Comparison of ENCODE assay signal across 8 mouse cellular contexts in the genomic region with DNA sequence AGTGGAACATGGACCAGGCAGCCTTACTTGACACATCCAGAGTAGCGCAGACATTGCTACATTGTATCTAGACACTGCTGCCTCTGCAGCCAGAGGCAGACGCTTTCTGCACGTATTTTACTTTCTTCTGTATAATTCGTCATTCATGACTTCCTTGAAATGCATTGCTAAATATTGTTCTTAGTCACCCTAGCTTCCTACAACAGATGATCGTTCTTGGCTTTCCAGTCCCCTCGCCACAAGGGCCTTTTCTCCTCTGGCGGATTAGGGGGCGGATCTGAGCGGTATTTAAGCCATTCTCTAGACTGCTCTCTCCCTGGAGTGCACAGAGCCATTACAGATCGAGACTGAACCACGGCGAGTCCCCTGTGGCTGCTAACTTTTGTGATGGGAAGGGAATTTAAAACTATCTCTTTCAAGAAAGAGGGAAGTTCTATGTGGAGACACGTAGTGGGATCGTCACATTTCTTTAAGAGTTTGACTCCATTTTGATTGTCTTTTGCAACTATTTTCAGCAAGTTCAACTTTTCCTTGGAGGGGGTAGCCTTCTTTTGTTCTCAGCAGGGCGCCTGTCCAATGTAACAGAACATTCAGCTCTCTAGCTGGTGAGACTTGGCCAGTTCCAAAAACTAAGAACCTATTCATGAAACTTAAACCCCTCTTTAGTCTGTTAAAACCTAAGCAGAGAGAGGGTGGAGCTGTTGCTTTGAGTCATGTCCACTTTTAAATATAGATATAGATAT. TPM values are rescaled to one million over a fixed set of nuclear protein-coding genes. Genes with fewer than 3 reads are reported as not detected.
A peak's percentile ranks its signal among the peaks of the same experiment; 100 is the strongest.
DNase-seq lines count a peak whose midpoint lies in the region; ATAC-seq and TF ChIP-seq lines count a peak whose summit lies in the region.
"Had no signal": no experiment of that assay in that cellular context is flagged by ENCODE, and none has a peak within 500 bp of the region (broad histone marks: within the 10 kb centered on the region; RNA-seq: fewer than 3 reads in every experiment).

No protein-coding gene starts in this region.

- no peak overlapping the region for H3K9ac ChIP-seq in liver, embryonic 12.5 days
- H3K9ac ChIP-seq in liver, embryonic 11.5 days (ENCODE audit: low read depth, low read length): no peak overlapping the region
- no peak overlapping the region for H3K9ac ChIP-seq in embryonic facial prominence, embryonic 14.5 days (ENCODE audit: low read depth, low read length)
- H3K9ac ChIP-seq in hindbrain, postnatal 0 days (replicated peaks; ENCODE audit: low read length): 0 out of 2 replicates have a peak overlapping the region, but pooled peaks have one; percentile 21
- H3K9ac ChIP-seq in neural tube, embryonic 15.5 days (replicated peaks): 0 out of 2 replicates have a peak overlapping the region, but pooled peaks have one; percentile 28

- peak; percentile 13; the same call in 1 of the 2 replicates for TF ChIP-seq CTCF in hindbrain, postnatal 0 days (IDR thresholded peaks at IDR 0.05; ENCODE audit: low read depth)

- ATAC-seq in liver, embryonic 12.5 days: no peak
- ATAC-seq in liver, embryonic 11.5 days (replicated peaks; ENCODE audit: low FRiP score): no peak
- ATAC-seq in embryonic facial prominence, embryonic 14.5 days (ENCODE audit: low read depth): peak; percentile 58
- peak; percentile 46; the same call in 1 of the 2 replicates for ATAC-seq in hindbrain, postnatal 0 days
- peak; percentile 64 for ATAC-seq in neural tube, embryonic 15.5 days (ENCODE audit: low FRiP score)

- H3K4me1 ChIP-seq in liver, embryonic 12.5 days: peaks cover 64% of the 10 kb centered on the region
- peaks cover 54% of the 10 kb centered on the region for H3K4me1 ChIP-seq in liver, embryonic 11.5 days (replicated peaks; ENCODE audit: control insufficient read depth, insufficient read depth, low read length)
- peaks cover 20% of the 10 kb centered on the region for H3K4me1 ChIP-seq in embryonic facial prominence, embryonic 14.5 days (ENCODE audit: control insufficient read depth, insufficient read depth, low read length)
- H3K4me1 ChIP-seq in hindbrain, postnatal 0 days (ENCODE audit: insufficient read depth, low read length): peaks cover 13% of the 10 kb centered on the region
- H3K4me1 ChIP-seq in neural tube, embryonic 15.5 days: peaks cover 25% of the 10 kb centered on the region

- no peaks in the 10 kb centered on the region for H3K27me3 ChIP-seq in liver, embryonic 12.5 days (replicated peaks)
- H3K27me3 ChIP-seq in liver, embryonic 11.5 days (replicated peaks; ENCODE audit: control insufficient read depth, insufficient read depth, low read length): no peaks in the 10 kb centered on the region
- H3K27me3 ChIP-seq in embryonic facial prominence, embryonic 14.5 days (replicated peaks; ENCODE audit: control insufficient read depth, insufficient read depth, low read length): no peaks in the 10 kb centered on the region
- no peaks in the 10 kb centered on the region for H3K27me3 ChIP-seq in hindbrain, postnatal 0 days (ENCODE audit: insufficient read depth, low read length)
- 0 out of 2 replicates have a peak, but pooled peaks cover 3% of the 10 kb centered on the region for H3K27me3 ChIP-seq in neural tube, embryonic 15.5 days (replicated peaks)

- H3K27ac ChIP-seq in liver, embryonic 12.5 days: peak overlapping the region; percentile 59
- no peak overlapping the region for H3K27ac ChIP-seq in liver, embryonic 11.5 days (ENCODE audit: low read depth, low read length)
- H3K27ac ChIP-seq in embryonic facial prominence, embryonic 14.5 days (replicated peaks; ENCODE audit: low read depth, low read length): no peak overlapping the region
- peak overlapping the region; percentile 51; the same call in 1 of the 2 replicates for H3K27ac ChIP-seq in hindbrain, postnatal 0 days
- peak overlapping the region; percentile 37; the same call in 1 of the 2 replicates for H3K27ac ChIP-seq in neural tube, embryonic 15.5 days (replicated peaks)

- peaks cover 72% of the 10 kb centered on the region for H3K36me3 ChIP-seq in liver, embryonic 12.5 days
- H3K36me3 ChIP-seq in liver, embryonic 11.5 days (ENCODE audit: control insufficient read depth, insufficient read depth, low read length): peaks cover 4% of the 10 kb centered on the region
- 0 out of 2 replicates have a peak, but pooled peaks cover 5% of the 10 kb centered on the region for H3K36me3 ChIP-seq in embryonic facial prominence, embryonic 14.5 days (ENCODE audit: control insufficient read depth, insufficient read depth, low read length)
- no peaks in the 10 kb centered on the region for H3K36me3 ChIP-seq in hindbrain, postnatal 0 days (ENCODE audit: insufficient read depth, low read length)
- H3K36me3 ChIP-seq in neural tube, embryonic 15.5 days: no peaks in the 10 kb centered on the region

- H3K4me3 ChIP-seq in liver, embryonic 12.5 days: no peak overlapping the region
- no peak overlapping the region for H3K4me3 ChIP-seq in liver, embryonic 11.5 days (ENCODE audit: low read depth, low read length)
- no peak overlapping the region for H3K4me3 ChIP-seq in embryonic facial prominence, embryonic 14.5 days (ENCODE audit: low read depth, low read length)
- no peak overlapping the region for H3K4me3 ChIP-seq in hindbrain, postnatal 0 days (ENCODE audit: low read length)
- H3K4me3 ChIP-seq in neural tube, embryonic 15.5 days (replicated peaks): no peak overlapping the region

- WGBS in liver, embryonic 12.5 days (ENCODE audit: insufficient replicate concordance): 59% methylated on average over 15 of the region's 15 CpGs
- 63% methylated on average over 15 of the region's 15 CpGs for WGBS in liver, embryonic 11.5 days
- 20% methylated on average over 15 of the region's 15 CpGs for WGBS in embryonic facial prominence, embryonic 14.5 days
- WGBS in hindbrain, postnatal 0 days: 17% methylated on average over 15 of the region's 15 CpGs
- 15% methylated on average over 15 of the region's 15 CpGs for WGBS in neural tube, embryonic 15.5 days

- no peaks in the 10 kb centered on the region for H3K9me3 ChIP-seq in liver, embryonic 12.5 days (replicated peaks)
- H3K9me3 ChIP-seq in liver, embryonic 11.5 days (ENCODE audit: control insufficient read depth, low read length): no peaks in the 10 kb centered on the region
- no peaks in the 10 kb centered on the region for H3K9me3 ChIP-seq in embryonic facial prominence, embryonic 14.5 days (ENCODE audit: control insufficient read depth, low read length)
- H3K9me3 ChIP-seq in hindbrain, postnatal 0 days (ENCODE audit: low read length): no peaks in the 10 kb centered on the region
- no peaks in the 10 kb centered on the region for H3K9me3 ChIP-seq in neural tube, embryonic 15.5 days (replicated peaks)

- 0 out of 2 replicates have a peak overlapping the region, but pooled peaks have one; percentile 16 for H3K4me2 ChIP-seq in liver, embryonic 12.5 days
- H3K4me2 ChIP-seq in liver, embryonic 11.5 days: no peak overlapping the region
- peak overlapping the region; percentile 26; the same call in 1 of the 2 replicates for H3K4me2 ChIP-seq in embryonic facial prominence, embryonic 14.5 days (ENCODE audit: low read depth, low read length)
- H3K4me2 ChIP-seq in hindbrain, postnatal 0 days (ENCODE audit: low read depth, low read length): peak overlapping the region; percentile 35
- peak overlapping the region; percentile 42 for H3K4me2 ChIP-seq in neural tube, embryonic 15.5 days

- DNase-seq in liver, embryonic 11.5 days (ENCODE audit: low spot score): no peak
- peak; percentile 69 for DNase-seq in embryonic facial prominence, embryonic 14.5 days (ENCODE audit: low spot score)
- peak; percentile 52 for DNase-seq in hindbrain, postnatal 0 days (ENCODE audit: low spot score)
- no peak for DNase-seq in cerebellum, adult 9-11 months
- DNase-seq in cerebellum, adult 11 months: no peak

RNA-seq across cellular contexts. Expression of gene Rgcc, which starts 10.6 kb away (rescaled TPM):
- polyA plus RNA-seq in liver, embryonic 12.5 days (2016; fragmentation: Nextera tagmentation; extraction: Ambion mirVana): 302 and 307 TPM in 2 replicates
- polyA plus RNA-seq in liver, embryonic 11.5 days (2014; fragmentation: Nextera tagmentation; extraction: Ambion mirVana): 233 and 245 TPM in 2 replicates
- 74.8 and 89.5 TPM in 2 replicates for polyA plus RNA-seq in embryonic facial prominence, embryonic 14.5 days (2014; fragmentation: Nextera tagmentation; extraction: Ambion mirVana)
- 68.6 and 74.4 TPM in 2 replicates for total RNA-seq in hindbrain, postnatal 0 days (2014; rRNA removed)
- polyA plus RNA-seq in hindbrain, postnatal 0 days (2015; fragmentation: Nextera tagmentation; extraction: Ambion mirVana): 43.3 and 55.1 TPM in 2 replicates
- polyA plus RNA-seq in neural tube, embryonic 15.5 days (2015; fragmentation: Nextera tagmentation; extraction: Ambion mirVana): 36.1 and 89.6 TPM in 2 replicates

RNA-seq across cellular contexts. Expression of gene Zfp957, which starts 43.7 kb away (rescaled TPM):
- polyA plus RNA-seq in liver, embryonic 12.5 days (2016; fragmentation: Nextera tagmentation; extraction: Ambion mirVana): not detected in 2 replicates
- not detected in 2 replicates for polyA plus RNA-seq in liver, embryonic 11.5 days (2014; fragmentation: Nextera tagmentation; extraction: Ambion mirVana)
- not detected in 2 replicates for polyA plus RNA-seq in embryonic facial prominence, embryonic 14.5 days (2014; fragmentation: Nextera tagmentation; extraction: Ambion mirVana)
- not detected in 2 replicates for total RNA-seq in hindbrain, postnatal 0 days (2014; rRNA removed)
- polyA plus RNA-seq in hindbrain, postnatal 0 days (2015; fragmentation: Nextera tagmentation; extraction: Ambion mirVana): not detected in 2 replicates
- not detected in 2 replicates for polyA plus RNA-seq in neural tube, embryonic 15.5 days (2015; fragmentation: Nextera tagmentation; extraction: Ambion mirVana)
- total RNA-seq: liver, adult 2 months had no signal
- polyA plus RNA-seq: liver, adult 2 months had no signal

Comparison
In these comparisons a context has a peak if more than half of its experiments do, and no peak if none do; other contexts are left out.
1. H3K27ac ChIP-seq: peak in liver, embryonic 12.5 days (single experiment), hindbrain, postnatal 0 days (single experiment) and neural tube, embryonic 15.5 days (single experiment); none in liver, embryonic 11.5 days (single experiment) and embryonic facial prominence, embryonic 14.5 days (single experiment).
2. ATAC-seq: peak in embryonic facial prominence, embryonic 14.5 days (single experiment), hindbrain, postnatal 0 days (single experiment) and neural tube, embryonic 15.5 days (single experiment); none in liver, embryonic 12.5 days (single experiment) and liver, embryonic 11.5 days (single experiment).
3. H3K9ac ChIP-seq: peak in hindbrain, postnatal 0 days (single experiment) and neural tube, embryonic 15.5 days (single experiment); none in liver, embryonic 12.5 days (single experiment), liver, embryonic 11.5 days (single experiment) and embryonic facial prominence, embryonic 14.5 days (single experiment).
4. DNase-seq: peak in embryonic facial prominence, embryonic 14.5 days (single experiment) and hindbrain, postnatal 0 days (single experiment); none in liver, embryonic 11.5 days (single experiment), cerebellum, adult 9-11 months (single experiment) and cerebellum, adult 11 months (single experiment).